Mouse (Mus musculus) kidney, postnatal 0 days (tissue): ENCODE results near the gene Fermt1. TPM values are rescaled to one million over a fixed set of nuclear protein-coding genes. Genes with fewer than 3 reads are reported as not detected.

ENCODE experiments used
- ATAC-seq: fragments of 200-750 bp; cut with Nextera tagmentation; replicated peaks from 2 replicates; pipeline ENCODE4 v1.8.0; 2017; ENCODE audit warnings: low read depth, moderate number of reproducible peaks, moderate TSS enrichment, moderate library complexity; ENCODE audit not compliant: low FRiP score
- DNase-seq: peaks from one replicate; pipeline ENCODE4 v3.0.0-alpha.2; 2016; ENCODE audit warnings: low spot score
- H3K27ac ChIP-seq: fragments of 300-500 bp; sonication (generic); 2 replicates; pipeline ENCODE4 v1.5.1; 2014; ENCODE audit warnings: mild to moderate bottlenecking
- H3K27me3 ChIP-seq: fragments of 300-500 bp; sonication (generic); 2 replicates; pipeline ENCODE4 v1.6.1; 2014; ENCODE audit warnings: low read length, mixed read lengths; ENCODE audit not compliant: insufficient read depth
- H3K36me3 ChIP-seq: fragments of 300-500 bp; sonication (generic); 2 replicates; pipeline ENCODE4 v1.6.1; 2014; ENCODE audit warnings: low read length, mixed read lengths; ENCODE audit not compliant: insufficient read depth
- H3K4me1 ChIP-seq: fragments of 300-500 bp; sonication (generic); replicated peaks from 2 replicates; pipeline ENCODE4 v1.6.1; 2014; ENCODE audit warnings: antibody characterized with exemption, low read length, mixed read lengths; ENCODE audit not compliant: insufficient read depth
- H3K4me2 ChIP-seq: fragments of 300-500 bp; sonication (generic); 2 replicates; pipeline ENCODE4 v1.6.1; 2014; ENCODE audit warnings: mild to moderate bottlenecking, low read length, moderate library complexity, mixed read lengths
- H3K4me3 ChIP-seq: fragments of 300-500 bp; sonication (generic); replicated peaks from 2 replicates; pipeline ENCODE4 v1.5.1; 2014; ENCODE audit warnings: low read depth, low read length
- H3K9ac ChIP-seq: fragments of 300-500 bp; sonication (generic); 2 replicates; pipeline ENCODE4 v1.6.1; 2014; ENCODE audit warnings: low read depth, low read length
- H3K9me3 ChIP-seq: fragments of 300-500 bp; sonication (generic); replicated peaks from 2 replicates; pipeline ENCODE4 v1.6.1; 2016; ENCODE audit warnings: low read length, inconsistent platforms, mixed read lengths
- CTCF ChIP-seq: IDR thresholded peaks from 2 replicates; pipeline ENCODE4 v1.5.1; 2016; ENCODE audit warnings: antibody characterized with exemption, low read depth, mild to moderate bottlenecking, moderate library complexity
- WGBS: fragments of 180-500 bp; shearing (Covaris S2); extraction: QIAGEN DNeasy Blood & Tissue Kit; methylation state at CpG from one replicate; pipeline ENCODE4 v1.1.7; 2014; 5-methylcytosine and 5-hydroxymethylcytosine counted together
- polyA plus RNA-seq: library from polyadenylated mRNA; unstranded; fragments of >200 nt; fragmentation: Nextera tagmentation; extraction: Ambion mirVana; gene quantifications from 2 replicates; pipeline ENCODE4 v1.2.1, GENCODE M21; 2015

Gene Fermt1
- polyA plus RNA-seq, 1 experiment from 2014 or later, result 22.5 TPM

GRCm38 (mm10) chr2:132943596-132943995 is 2.1 kb downstream of the Fermt1 start:
- TF ChIP-seq CTCF, result no peak
- Histone ChIP-seq H3K36me3 (no peaks in the 10 kb centered on the region), H3K27ac (no peak overlapping the region), H3K4me3 (no peak overlapping the region), H3K27me3 (0 out of 2 replicates have a peak, but pooled peaks cover 10% of the 10 kb centered on the region), H3K9ac (no peak overlapping the region), H3K4me2 (peak overlapping the region; percentile 17), H3K9me3 (no peaks in the 10 kb centered on the region), H3K4me1 (0 out of 2 replicates have a peak, but pooled peaks cover 10% of the 10 kb centered on the region)
- 33% methylated on average over 9 of the region's 9 CpGs for WGBS
- DNase-seq, result no peak
- no peak for ATAC-seq

DNA sequence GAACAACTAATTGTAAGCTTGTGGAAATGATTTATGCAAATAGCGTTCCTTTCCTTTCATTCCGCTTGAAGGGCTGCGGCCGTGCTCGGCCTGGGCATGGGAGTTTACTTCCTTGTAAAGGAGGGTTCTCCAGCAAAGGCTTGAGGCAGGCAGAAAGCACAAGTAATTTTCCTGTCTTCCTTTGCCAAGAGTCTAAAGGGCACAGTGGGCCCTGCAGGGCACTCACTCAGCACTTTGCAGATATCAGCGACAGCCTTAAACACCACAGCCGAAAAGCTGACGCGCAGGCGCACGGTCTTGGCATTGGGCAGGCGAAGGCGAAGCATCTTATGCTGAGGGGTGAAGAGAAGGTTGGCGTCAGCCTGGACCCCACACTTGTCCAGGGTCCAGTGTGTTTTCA is 6.7 kb downstream of the Fermt1 start:
- DNase-seq, result peak; percentile 20
- H3K27ac ChIP-seq, result peak overlapping the region; percentile 51
- 63% methylated on average over 14 of the region's 14 CpGs for WGBS

DNA sequence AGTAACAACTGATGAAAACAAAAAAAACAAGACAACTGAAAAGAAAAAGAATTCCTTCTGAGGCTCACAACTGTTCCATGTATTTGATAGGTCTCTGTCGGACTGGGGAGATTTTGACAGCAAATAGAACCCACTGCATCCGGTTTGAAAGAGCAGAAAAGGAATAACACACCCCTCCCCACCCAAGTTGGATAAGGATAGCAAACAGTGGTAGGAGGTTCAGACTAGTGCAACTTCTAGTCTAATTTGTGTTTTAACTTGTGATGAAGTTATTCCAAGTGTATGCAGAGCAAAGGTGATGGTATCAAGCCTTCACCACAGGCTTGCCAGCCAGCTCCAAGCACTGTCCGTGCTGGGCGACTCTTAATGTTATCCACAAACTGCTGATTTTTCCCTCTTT is 9.5 kb downstream of the Fermt1 start:
- Histone ChIP-seq H3K4me1 (no peaks in the 10 kb centered on the region), H3K4me3 (no peak overlapping the region), H3K9ac (no peak overlapping the region), H3K36me3 (no peaks in the 10 kb centered on the region), H3K9me3 (no peaks in the 10 kb centered on the region), H3K4me2 (no peak overlapping the region), H3K27ac (no peak overlapping the region), H3K27me3 (no peaks in the 10 kb centered on the region)
- DNase-seq, result no peak
- TF ChIP-seq CTCF, result no peak
- WGBS, result 82% methylated on average over 4 of the region's 4 CpGs
- no peak for ATAC-seq

More for the DNA sequence above, 6.7 kb downstream of the Fermt1 start:
- H3K4me3 ChIP-seq, result no peak overlapping the region
- H3K4me2 ChIP-seq, result no peak overlapping the region
- no peaks in the 10 kb centered on the region for H3K9me3 ChIP-seq
- H3K4me1 ChIP-seq, result no peaks in the 10 kb centered on the region
- ATAC-seq, result peak; percentile 80
- H3K9ac ChIP-seq, result no peak overlapping the region
- TF ChIP-seq CTCF, result no peak
- H3K27me3 ChIP-seq, result no peaks in the 10 kb centered on the region
- no peaks in the 10 kb centered on the region for H3K36me3 ChIP-seq

DNA sequence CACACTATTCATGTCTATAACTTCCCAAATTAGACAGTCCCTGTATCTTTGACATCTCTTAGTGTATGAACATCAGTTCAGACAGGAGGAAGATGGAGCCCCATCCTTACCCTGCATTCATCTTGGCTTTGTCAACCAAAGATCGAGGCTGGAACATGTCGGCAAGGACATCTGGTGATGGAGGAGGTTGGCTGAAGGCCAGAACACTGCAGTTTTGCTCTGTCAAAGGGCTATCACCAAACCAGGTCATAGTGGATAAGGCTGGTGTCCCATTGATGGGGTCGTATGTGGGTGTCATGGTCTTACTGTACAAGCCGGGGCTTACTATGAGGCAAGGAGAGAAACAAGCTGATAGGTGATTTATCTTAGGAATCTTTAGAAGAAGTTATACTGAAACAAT is 11.0 kb downstream of the Fermt1 start:
- no peak for DNase-seq
- Histone ChIP-seq H3K9ac (no peak overlapping the region), H3K27me3 (no peaks in the 10 kb centered on the region), H3K27ac (no peak overlapping the region), H3K4me1 (no peaks in the 10 kb centered on the region), H3K4me2 (no peak overlapping the region), H3K36me3 (no peaks in the 10 kb centered on the region), H3K9me3 (no peaks in the 10 kb centered on the region), H3K4me3 (no peak overlapping the region)
- WGBS, result 94% methylated on average over 4 of the region's 4 CpGs
- TF ChIP-seq CTCF, result no peak
- ATAC-seq, result no peak

GRCm38 (mm10) chr2:132934142-132934541 is 11.6 kb downstream of the Fermt1 start:
- 79% methylated on average over 2 of the region's 2 CpGs for WGBS

GRCm38 (mm10) chr2:132928999-132929398 is 16.7 kb downstream of the Fermt1 start:
- peak; percentile 11 for DNase-seq
- Histone ChIP-seq H3K27me3 (no peaks in the 10 kb centered on the region), H3K9ac (no peak overlapping the region), H3K4me2 (no peak overlapping the region), H3K9me3 (no peaks in the 10 kb centered on the region), H3K4me3 (no peak overlapping the region), H3K4me1 (no peaks in the 10 kb centered on the region), H3K27ac (no peak overlapping the region), H3K36me3 (no peaks in the 10 kb centered on the region)
- no peak for TF ChIP-seq CTCF
- ATAC-seq, result peak; percentile 49; the same call in 1 of the 2 replicates
- 67% methylated on average over 2 of the region's 2 CpGs for WGBS

More at GRCm38 (mm10) chr2:132934142-132934541, 11.6 kb downstream of the Fermt1 start:
- Histone ChIP-seq H3K27me3 (no peaks in the 10 kb centered on the region), H3K36me3 (no peaks in the 10 kb centered on the region), H3K9me3 (no peaks in the 10 kb centered on the region), H3K27ac (no peak overlapping the region), H3K4me3 (no peak overlapping the region), H3K9ac (no peak overlapping the region), H3K4me1 (no peaks in the 10 kb centered on the region), H3K4me2 (no peak overlapping the region)
- DNase-seq (no peak), ATAC-seq (no peak)
- TF ChIP-seq CTCF, result peak; percentile 23; the same call in 1 of the 2 replicates

- no peaks in the 10 kb centered on the region for H3K4me1 ChIP-seq
- no peak overlapping the region for H3K4me2 ChIP-seq
- no peak overlapping the region for H3K27ac ChIP-seq
- no peak for TF ChIP-seq CTCF
- H3K9ac ChIP-seq, result no peak overlapping the region
- no peaks in the 10 kb centered on the region for H3K27me3 ChIP-seq
- no peaks in the 10 kb centered on the region for H3K9me3 ChIP-seq
- ATAC-seq (no peak), DNase-seq (no peak)
- H3K36me3 ChIP-seq, result no peaks in the 10 kb centered on the region
- WGBS, result 43% methylated on average over 2 of the region's 2 CpGs
- no peak overlapping the region for H3K4me3 ChIP-seq
Observed at GRCm38 (mm10) chr2:132927871-132928270, 17.8 kb downstream of the Fermt1 start.
